Mouse (Mus musculus) stomach, embryonic 14.5 days (tissue): ENCODE results near the gene Hs6st2. TPM values are rescaled to one million over a fixed set of nuclear protein-coding genes. Genes with fewer than 3 reads are reported as not detected.

Experiments used
- ATAC-seq: fragments of 200-750 bp; cut with Nextera tagmentation; 2 replicates; pipeline ENCODE4 v1.8.0; 2017; ENCODE audit warnings: low read depth, moderate TSS enrichment; ENCODE audit not compliant: insufficient number of reproducible peaks, insufficient read depth, low FRiP score
- H3K27ac ChIP-seq: fragments of 300-500 bp; sonication (generic); 2 replicates; pipeline ENCODE4 v1.5.1; 2014; ENCODE audit warnings: mild to moderate bottlenecking, low read length, moderate library complexity, mixed read lengths
- H3K27me3 ChIP-seq: fragments of 300-500 bp; sonication (generic); 2 replicates; pipeline ENCODE4 v1.6.1; 2014; ENCODE audit warnings: low read length, control low read depth, mixed read lengths; ENCODE audit not compliant: control insufficient read depth, insufficient read depth
- H3K36me3 ChIP-seq: fragments of 300-500 bp; sonication (generic); 2 replicates; pipeline ENCODE4 v1.6.1; 2014; ENCODE audit warnings: mild to moderate bottlenecking, control low read depth, low read length, moderate library complexity, mixed read lengths; ENCODE audit not compliant: control insufficient read depth, insufficient read depth
- H3K4me1 ChIP-seq: fragments of 300-500 bp; sonication (generic); 2 replicates; pipeline ENCODE4 v1.6.1; 2014; ENCODE audit warnings: low read length, control low read depth, mixed read lengths; ENCODE audit not compliant: control insufficient read depth, insufficient read depth
- H3K4me2 ChIP-seq: fragments of 300-500 bp; sonication (generic); replicated peaks from 2 replicates; pipeline ENCODE4 v1.6.1; 2014; ENCODE audit warnings: low read depth, low read length, control low read depth
- H3K4me3 ChIP-seq: fragments of 300-500 bp; sonication (generic); 2 replicates; pipeline ENCODE4 v1.5.1; 2014; ENCODE audit warnings: low read depth, low read length, control low read depth
- H3K9ac ChIP-seq: fragments of 300-500 bp; sonication (generic); replicated peaks from 2 replicates; pipeline ENCODE4 v1.6.1; 2014; ENCODE audit warnings: low read depth, mild to moderate bottlenecking, control low read depth, low read length, moderate library complexity, mixed read lengths
- H3K9me3 ChIP-seq: fragments of 300-500 bp; sonication (generic); 2 replicates; pipeline ENCODE4 v1.6.1; 2016; ENCODE audit warnings: low read depth, low read length, control low read depth; ENCODE audit not compliant: control insufficient read depth
- WGBS: fragments of 180-500 bp; shearing (Covaris S2); extraction: QIAGEN DNeasy Blood & Tissue Kit; methylation state at CpG from one replicate; pipeline ENCODE4 v1.1.7; 2014; 5-methylcytosine and 5-hydroxymethylcytosine counted together
- polyA plus RNA-seq: library from polyadenylated mRNA; unstranded; fragments of >200 nt; fragmentation: Nextera tagmentation; extraction: Ambion mirVana; gene quantifications from 2 replicates; pipeline ENCODE4 v1.2.1, GENCODE M21; 2014

Gene Hs6st2
- polyA plus RNA-seq, 1 experiment from 2014 or later, result 10.3 TPM

DNA sequence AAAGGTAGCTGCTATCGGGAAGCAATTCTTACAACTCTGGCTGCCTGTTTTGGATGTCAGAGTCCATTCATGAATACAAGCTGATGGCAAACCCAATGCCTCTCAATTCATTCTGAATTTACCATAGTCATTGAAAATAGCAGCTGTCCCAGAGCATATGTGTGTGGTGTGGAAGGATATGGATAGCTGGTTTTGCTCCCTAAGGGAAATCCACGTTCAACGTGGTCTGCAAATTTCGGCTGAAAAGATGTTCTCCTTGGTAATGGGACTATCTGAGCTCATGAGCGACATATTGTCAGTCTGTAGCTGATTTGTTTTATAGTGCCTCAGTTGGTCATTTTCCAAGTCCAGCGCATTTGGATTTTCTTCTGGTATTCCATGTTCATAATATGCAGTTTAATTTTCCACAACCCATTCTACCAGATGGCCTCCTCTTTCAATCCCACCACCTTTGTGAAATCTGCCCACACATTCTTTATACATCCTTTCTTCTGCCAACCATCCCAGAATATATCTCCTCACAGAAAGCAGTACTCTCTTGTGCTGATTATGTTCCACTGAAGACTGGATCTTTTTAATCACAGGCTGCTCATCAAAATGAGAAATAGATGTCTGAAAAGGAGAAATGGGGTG is 75.3 kb downstream of the Hs6st2 start:
- H3K9ac ChIP-seq, result no peak overlapping the region
- no peak overlapping the region for H3K4me2 ChIP-seq
- H3K27ac ChIP-seq, result no peak overlapping the region
- 85% methylated on average over 6 of the region's 6 CpGs for WGBS
- H3K4me3 ChIP-seq, result no peak overlapping the region
- H3K27me3 ChIP-seq, result no peaks in the 10 kb centered on the region
- H3K36me3 ChIP-seq, result no peaks in the 10 kb centered on the region
- no peak for ATAC-seq
- H3K9me3 ChIP-seq, result no peaks in the 10 kb centered on the region
- no peaks in the 10 kb centered on the region for H3K4me1 ChIP-seq

DNA sequence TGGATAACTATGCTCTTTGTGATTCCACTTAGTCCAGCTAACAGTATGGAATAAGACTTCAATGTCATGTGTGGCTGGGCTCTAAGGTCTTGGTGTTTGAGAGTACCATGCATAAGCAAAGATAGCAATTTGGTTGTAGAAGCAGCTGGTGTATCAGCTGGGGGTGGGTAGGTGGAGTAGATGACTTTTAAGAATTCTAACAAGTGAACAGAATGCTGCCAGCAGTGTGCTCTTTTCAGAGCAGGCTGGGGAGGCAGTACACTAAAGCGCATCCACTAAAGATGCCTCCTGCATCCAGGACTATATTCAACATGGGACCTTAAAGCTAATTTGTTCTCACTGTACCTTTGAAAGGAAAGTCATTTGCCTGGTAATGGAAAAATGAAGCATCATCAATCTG is 88.9 kb downstream of the Hs6st2 start:
- no peak overlapping the region for H3K27ac ChIP-seq
- H3K4me1 ChIP-seq, result no peaks in the 10 kb centered on the region
- no peaks in the 10 kb centered on the region for H3K27me3 ChIP-seq
- no peak overlapping the region for H3K9ac ChIP-seq
- peaks cover 4% of the 10 kb centered on the region; the same call in 1 of the 2 replicates for H3K9me3 ChIP-seq
- H3K4me2 ChIP-seq, result no peak overlapping the region
- no peak for ATAC-seq
- no peak overlapping the region for H3K4me3 ChIP-seq
- no peaks in the 10 kb centered on the region for H3K36me3 ChIP-seq
- 91% methylated on average over 1 of the region's 1 CpGs for WGBS

DNA sequence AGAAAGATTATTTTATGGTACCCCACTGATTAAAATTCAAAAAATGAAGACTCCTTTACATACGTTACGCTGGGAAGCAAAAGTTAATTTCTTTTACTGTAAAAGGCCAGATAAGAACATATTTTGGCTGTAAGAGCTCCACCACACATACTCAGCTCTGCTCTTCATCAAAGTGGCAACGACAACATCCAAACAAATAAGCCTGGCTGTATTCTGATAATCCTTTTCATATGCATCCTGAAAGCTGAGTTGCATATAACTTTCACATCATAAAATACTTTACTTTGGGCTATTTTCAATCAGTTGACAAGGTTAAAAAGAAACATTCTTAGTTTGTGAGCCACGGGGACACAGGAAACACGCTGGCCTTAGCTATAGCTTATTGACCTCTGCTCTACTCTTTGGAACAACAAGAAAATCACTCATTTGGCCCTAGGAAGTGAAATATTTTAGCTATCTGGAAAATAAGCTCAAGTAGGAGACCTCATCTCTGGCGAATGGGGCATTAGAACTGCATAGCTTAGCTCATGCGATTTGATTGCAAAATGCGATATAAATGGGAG is 91.1 kb downstream of the Hs6st2 start:
- no peak overlapping the region for H3K9ac ChIP-seq
- H3K27ac ChIP-seq, result no peak overlapping the region
- no peaks in the 10 kb centered on the region for H3K27me3 ChIP-seq
- H3K4me3 ChIP-seq, result no peak overlapping the region
- ATAC-seq, result no peak
- H3K4me1 ChIP-seq, result no peaks in the 10 kb centered on the region
- 76% methylated on average over 8 of the region's 8 CpGs for WGBS
- H3K36me3 ChIP-seq, result no peaks in the 10 kb centered on the region
- no peaks in the 10 kb centered on the region for H3K9me3 ChIP-seq
- no peak overlapping the region for H3K4me2 ChIP-seq

DNA sequence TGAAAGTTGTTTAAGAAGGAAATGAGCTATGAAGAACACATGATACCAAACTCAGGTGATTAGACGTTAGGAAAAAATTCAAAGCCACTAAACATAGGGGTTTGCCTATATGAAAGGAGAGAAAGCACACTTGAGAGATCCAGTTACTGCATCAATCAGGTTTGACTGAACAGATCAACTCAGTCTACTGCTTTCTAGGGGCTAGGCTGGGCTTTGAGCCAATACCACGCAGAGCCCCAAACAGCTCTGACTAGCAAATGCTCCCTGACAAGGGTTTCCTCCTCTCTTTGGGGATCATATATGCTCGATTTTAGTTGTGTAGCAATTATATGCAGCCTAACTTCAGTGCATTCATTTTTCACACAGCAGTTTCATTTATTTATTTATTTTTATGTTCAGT is 96.2 kb downstream of the Hs6st2 start:
- WGBS, result 52% methylated on average over 3 of the region's 3 CpGs
- no peak overlapping the region for H3K27ac ChIP-seq
- no peaks in the 10 kb centered on the region for H3K4me1 ChIP-seq
- ATAC-seq, result no peak
- H3K9me3 ChIP-seq, result no peaks in the 10 kb centered on the region
- no peaks in the 10 kb centered on the region for H3K36me3 ChIP-seq
- H3K4me3 ChIP-seq, result no peak overlapping the region
- no peak overlapping the region for H3K9ac ChIP-seq
- H3K4me2 ChIP-seq, result no peak overlapping the region
- H3K27me3 ChIP-seq, result no peaks in the 10 kb centered on the region

DNA sequence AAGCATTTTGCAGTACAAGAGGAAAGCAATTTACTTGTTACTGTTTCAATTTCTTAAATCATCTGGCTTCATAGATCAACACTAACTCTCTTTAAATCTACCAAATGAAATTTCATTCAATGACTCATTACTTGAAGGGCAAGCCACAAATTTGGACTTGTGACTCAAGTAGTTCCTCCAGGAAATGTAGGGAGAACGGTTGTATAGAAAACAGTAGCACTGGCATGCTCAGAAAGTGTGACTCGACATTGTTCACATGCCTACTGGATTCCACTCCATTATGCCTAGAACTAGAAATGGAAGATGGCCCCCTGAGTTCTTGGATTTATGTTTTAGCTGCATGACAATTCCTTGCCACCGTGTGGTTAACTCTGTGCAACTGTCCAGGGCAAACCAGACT is 100.0 kb downstream of the Hs6st2 start:
- no peaks in the 10 kb centered on the region for H3K36me3 ChIP-seq
- 70% methylated on average over 3 of the region's 3 CpGs for WGBS

DNA sequence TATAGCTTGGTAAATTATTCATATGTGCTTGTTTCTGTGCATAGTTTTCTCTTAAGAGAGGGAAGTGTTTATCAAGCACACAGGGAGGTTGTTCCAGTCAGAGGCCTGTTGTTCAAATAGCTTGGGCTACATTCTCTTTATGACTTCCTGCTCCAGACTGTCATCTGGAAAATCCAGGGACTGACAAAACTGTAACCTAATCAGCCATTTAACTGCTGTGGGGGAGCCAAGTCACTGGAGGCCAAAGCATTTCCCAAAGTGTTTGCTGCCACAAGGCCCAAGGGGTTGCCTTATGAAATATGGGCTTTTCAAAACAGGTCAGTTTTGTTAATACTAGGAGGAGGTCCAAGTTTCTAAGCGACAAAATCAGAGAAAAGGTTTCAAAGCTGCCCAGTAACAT is 119.8 kb downstream of the Hs6st2 start:
- H3K36me3 ChIP-seq, result no peaks in the 10 kb centered on the region
- H3K27ac ChIP-seq, result no peak overlapping the region
- no peaks in the 10 kb centered on the region for H3K9me3 ChIP-seq
- no peak overlapping the region for H3K4me3 ChIP-seq
- no peaks in the 10 kb centered on the region for H3K27me3 ChIP-seq
- H3K4me2 ChIP-seq, result no peak overlapping the region
- WGBS, result 50% methylated on average over 1 of the region's 1 CpGs
- no peak for ATAC-seq
- H3K9ac ChIP-seq, result no peak overlapping the region
- no peaks in the 10 kb centered on the region for H3K4me1 ChIP-seq

More for the DNA sequence above, 100.0 kb downstream of the Hs6st2 start:
- Histone ChIP-seq H3K9me3 (no peaks in the 10 kb centered on the region), H3K4me2 (no peak overlapping the region), H3K27me3 (no peaks in the 10 kb centered on the region), H3K4me1 (no peaks in the 10 kb centered on the region), H3K4me3 (no peak overlapping the region), H3K27ac (no peak overlapping the region), H3K9ac (no peak overlapping the region)
- ATAC-seq, result no peak

DNA sequence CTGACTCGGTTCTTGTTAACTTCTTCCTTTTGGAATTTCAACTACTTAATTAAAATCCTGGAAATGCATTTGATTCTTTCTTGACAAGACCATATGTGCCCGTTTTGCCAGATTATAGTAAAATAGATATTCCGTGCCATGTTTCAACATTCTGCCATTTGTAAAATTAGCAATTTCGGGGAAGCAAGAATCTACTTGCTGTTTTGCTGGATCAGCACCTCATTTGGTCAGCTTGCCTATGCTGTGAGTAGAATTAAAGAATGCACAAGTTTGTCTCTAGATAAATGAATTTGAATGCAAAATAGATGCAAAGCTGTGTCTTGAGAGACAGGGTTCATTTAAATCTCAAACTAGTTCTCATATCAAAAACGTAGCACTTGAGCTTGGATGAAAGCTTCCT is 142.0 kb downstream of the Hs6st2 start:
- Histone ChIP-seq H3K4me1 (no peaks in the 10 kb centered on the region), H3K27me3 (no peaks in the 10 kb centered on the region), H3K9ac (no peak overlapping the region), H3K9me3 (no peaks in the 10 kb centered on the region), H3K4me2 (no peak overlapping the region), H3K4me3 (no peak overlapping the region), H3K36me3 (no peaks in the 10 kb centered on the region), H3K27ac (no peak overlapping the region)
- no peak for ATAC-seq
- WGBS, result 84% methylated on average over 5 of the region's 5 CpGs

DNA sequence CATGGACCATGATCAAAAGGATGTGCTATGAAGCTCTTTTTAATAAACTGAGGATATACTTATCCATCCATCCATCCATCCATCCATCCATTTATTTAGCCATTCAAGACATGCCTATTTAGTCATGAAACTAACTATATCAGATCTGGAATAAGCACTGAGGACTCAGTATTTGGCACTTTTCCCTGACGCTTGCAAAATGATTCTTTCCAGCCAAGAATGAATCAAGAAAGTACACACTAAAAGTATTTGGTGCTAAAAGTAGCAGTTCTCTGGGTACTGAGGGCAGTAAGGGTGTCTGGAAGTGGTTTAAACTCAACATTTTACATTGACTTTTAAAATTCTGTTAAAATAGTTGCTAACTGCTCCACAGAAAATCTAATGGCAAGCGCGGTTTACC is 144.6 kb downstream of the Hs6st2 start:
- H3K27ac ChIP-seq, result no peak overlapping the region
- no peaks in the 10 kb centered on the region for H3K36me3 ChIP-seq
- H3K4me2 ChIP-seq, result no peak overlapping the region
- H3K9ac ChIP-seq, result no peak overlapping the region
- no peak overlapping the region for H3K4me3 ChIP-seq
- H3K9me3 ChIP-seq, result no peaks in the 10 kb centered on the region
- ATAC-seq, result no peak
- WGBS, result 84% methylated on average over 3 of the region's 3 CpGs
- H3K27me3 ChIP-seq, result no peaks in the 10 kb centered on the region
- H3K4me1 ChIP-seq, result no peaks in the 10 kb centered on the region

DNA sequence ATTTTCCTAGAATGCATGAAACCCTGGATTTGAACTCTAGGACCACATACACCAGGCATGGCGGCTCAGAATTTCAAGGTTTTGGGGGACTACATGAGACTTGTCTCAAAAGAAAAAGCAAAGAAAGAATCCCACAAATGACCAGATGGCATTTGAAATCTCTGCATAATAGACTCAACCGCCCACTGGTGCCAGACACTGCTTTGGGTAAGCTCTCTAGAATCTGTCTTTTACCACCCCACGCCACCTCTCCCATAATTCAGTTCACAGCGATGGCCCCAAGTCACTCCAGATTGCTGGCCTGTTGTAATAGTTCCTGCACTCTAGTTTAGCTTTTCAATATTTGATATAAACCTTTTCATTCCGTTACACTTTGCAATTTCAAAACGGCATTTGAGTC is 146.4 kb downstream of the Hs6st2 start:
- no peak overlapping the region for H3K4me2 ChIP-seq
- H3K27me3 ChIP-seq, result no peaks in the 10 kb centered on the region
- WGBS, result 93% methylated on average over 6 of the region's 6 CpGs
- H3K9ac ChIP-seq, result no peak overlapping the region
- no peaks in the 10 kb centered on the region for H3K9me3 ChIP-seq
- no peak overlapping the region for H3K27ac ChIP-seq
- H3K4me3 ChIP-seq, result no peak overlapping the region
- H3K4me1 ChIP-seq, result no peaks in the 10 kb centered on the region
- H3K36me3 ChIP-seq, result no peaks in the 10 kb centered on the region
- no peak for ATAC-seq
